Mouse (Mus musculus): ENCODE measurements around the gene Olfr224.
A peak's percentile ranks its signal among the peaks of the same experiment; 100 is the strongest.
"Not testable (repeated sequence)": the region's sequence is repeated elsewhere in the genome, so short reads cannot be mapped to it uniquely, and the experiment has no call there.

The Olfr224 gene

DNA sequence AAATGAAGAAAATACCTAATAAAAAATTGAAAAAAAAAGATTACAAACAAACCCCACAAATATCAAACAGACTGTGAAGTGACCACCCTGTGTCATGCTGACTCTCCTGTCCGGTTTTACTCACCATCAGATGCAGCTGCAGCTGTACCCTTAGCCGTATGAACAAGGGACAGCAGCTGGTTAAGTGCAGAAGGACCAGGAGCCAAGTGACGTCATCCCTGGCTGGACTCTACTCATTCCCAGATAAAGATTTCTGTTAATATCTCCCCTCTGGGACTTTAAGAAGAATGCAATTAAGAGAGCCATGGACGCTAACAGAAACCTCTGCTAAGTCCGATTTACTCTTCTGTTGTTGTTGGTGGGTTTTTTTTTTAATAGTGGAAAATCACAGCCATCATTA is at the start of gene Olfr224:
Gene Olfr224, minus strand, starts transcription at position 149 of the 400 bp plus-strand sequence.
- no peak for DNase-seq (ENCODE audit: low spot score)

GRCm38 (mm10) chr11:58618793-58619192 is 48.4 kb upstream of the Olfr224 start:
- DNase-seq (ENCODE audit: low spot score): no peak

GRCm38 (mm10) chr11:58618369-58618768 is 48.0 kb upstream of the Olfr224 start:
- DNase-seq (ENCODE audit: low spot score): no peak

DNA sequence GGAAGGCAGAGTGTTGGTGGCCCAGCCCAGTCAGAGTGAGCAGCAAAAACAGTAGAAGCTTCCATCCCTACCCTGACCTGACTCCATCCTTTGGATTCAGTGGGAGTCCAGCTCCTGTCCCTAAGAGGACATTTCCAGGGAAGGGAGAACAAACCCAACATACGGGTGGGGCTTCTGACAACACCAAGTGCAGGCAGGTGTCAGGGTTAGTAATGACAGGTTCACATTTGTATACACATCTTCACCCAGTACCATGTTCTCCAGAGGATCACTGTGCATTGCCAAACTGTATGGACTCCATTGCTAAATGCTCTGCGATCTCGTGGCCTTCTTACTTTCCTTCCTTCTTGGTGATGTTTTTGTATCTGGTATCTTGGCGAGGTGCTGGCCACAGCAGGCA is 45.6 kb upstream of the Olfr224 start, which contains the start of gene 2210407C18Rik:
Gene 2210407C18Rik, minus strand, starts transcription at position 101 of the 400 bp plus-strand sequence.
- DNase-seq (ENCODE audit: low spot score): no peak

DNA sequence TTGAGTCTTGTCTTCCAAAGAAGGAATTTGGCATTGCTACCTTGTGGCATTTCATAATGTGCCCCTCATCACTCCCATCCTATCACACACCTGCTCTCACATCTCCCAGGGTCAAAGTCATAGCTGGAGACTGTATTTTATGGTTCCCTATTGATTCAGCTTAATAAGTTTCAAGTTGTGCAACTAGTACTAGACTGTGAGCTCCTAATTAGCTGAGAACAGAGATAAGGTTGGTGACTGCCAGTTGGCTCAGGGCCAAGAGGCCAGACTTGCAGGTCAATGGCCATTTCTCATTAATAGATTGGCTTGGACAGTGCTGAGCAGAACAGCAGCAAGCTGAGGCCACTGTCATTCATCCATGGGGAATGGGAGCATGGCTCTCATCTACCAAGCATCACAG is 44.2 kb upstream of the Olfr224 start:
- no peak for DNase-seq (ENCODE audit: low spot score)

DNA sequence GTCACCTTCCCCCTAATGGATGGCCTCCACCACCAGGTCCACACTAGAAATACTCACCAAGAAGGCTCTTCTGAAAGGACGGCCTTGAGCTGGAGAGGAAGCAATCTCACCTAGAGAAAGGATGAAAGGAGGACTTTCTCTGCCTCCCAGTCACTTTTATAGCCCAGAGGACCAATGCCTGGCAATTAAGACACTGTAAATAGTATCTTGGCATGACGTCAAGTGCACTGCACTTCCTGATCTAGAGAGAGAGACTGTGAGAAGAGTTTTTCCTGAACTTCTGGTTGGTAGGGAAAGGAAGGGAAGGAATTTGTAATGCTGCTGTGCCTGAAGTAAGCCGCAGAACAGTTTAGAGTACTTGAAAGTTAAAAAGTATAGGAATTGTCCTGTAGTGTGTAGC is 43.0 kb upstream of the Olfr224 start:
- DNase-seq (ENCODE audit: low spot score): no peak

DNA sequence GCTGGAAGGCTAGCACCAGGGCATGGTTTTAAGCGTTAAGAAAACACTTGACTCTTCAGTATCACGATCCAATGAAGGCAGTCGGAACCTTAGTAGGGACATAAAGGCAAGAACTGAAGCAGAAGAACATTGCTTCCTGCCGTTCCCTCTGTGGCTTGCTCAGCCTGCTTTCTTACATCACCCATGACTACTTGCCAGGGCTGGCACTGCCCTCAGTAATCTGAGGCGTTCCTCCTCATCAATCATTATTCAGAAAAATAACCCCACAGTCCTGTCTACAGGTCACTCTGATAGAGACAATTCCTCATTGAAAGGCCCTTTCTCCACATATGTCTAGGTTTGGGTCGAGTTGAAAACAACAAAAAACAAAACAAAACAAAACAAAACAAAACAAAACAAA is 36.7 kb upstream of the Olfr224 start:
- no peak for DNase-seq (ENCODE audit: low spot score)

DNA sequence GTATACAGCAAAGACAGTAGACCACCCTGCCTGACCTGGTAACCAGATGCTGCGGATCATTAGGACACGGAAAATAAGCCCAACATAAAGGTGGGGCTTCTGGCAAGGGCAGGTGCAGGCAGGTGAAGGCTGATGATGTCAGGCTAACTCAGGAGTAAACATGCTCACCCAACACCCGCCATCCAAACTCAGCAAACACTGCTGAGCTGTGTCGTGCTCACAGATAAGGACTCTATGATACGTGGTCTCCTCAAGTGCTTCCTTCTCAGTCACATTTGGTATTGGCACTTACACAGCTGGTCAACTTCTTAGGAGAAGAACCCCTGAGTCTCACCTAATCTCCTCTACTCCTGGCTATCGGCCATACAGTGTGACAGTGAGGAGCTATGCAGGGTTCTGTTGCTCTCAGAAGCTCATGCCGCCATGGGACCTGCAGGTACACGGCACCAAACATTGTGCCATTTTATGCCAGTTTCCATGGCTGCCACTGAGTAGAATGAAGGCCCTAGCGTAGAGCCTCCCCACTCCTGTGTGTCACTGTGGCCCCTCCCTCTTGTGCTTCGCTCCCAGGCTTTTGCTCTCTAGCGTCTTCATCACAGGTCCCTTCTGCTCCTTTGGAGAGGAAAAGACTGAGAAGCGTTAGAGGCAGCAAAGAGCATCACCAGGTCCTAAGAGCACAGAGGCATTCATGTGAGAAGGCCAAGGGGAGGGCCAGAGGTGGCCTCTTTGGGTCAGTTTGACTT is 36.0 kb upstream of the Olfr224 start:
- no peak for DNase-seq (ENCODE audit: low spot score)

DNA sequence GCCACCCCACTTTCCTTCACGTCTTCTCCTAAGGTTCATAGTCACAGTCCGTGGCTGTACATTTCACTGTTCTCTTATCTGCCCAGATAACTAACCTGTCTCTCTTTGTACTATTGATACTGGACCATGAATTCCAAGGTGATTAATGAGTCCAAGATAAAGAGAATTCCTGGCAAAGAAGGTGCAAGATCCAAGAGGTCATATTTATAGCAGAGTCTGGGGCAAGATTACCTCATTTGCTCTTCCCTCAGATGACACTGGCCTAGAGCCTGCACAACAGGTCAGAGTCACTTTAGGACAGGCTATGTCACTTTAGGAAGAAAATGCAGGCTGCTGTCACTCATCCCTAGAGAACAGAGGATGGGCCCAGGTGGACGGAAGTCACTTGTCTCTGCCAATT is 34.9 kb upstream of the Olfr224 start:
- no peak for DNase-seq (ENCODE audit: low spot score)

DNA sequence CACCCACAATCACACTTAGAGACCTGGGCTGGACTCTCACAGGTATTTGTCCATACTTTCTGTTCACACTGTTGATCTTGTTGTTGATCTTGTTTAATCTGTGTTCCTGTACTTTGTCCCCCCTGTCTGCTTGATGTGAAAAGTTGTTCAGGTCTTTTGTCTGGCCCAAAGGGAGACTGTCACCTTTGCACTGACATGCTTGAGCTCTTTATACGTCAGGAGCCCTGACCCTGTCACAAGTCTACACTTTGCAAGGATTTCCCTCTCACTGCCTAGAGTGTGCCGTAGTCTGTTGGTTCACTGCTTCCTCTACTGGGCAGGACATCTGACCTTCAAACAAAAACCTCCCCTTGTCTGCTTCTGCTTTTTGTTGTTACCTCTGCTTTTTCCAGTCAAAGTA is 34.3 kb upstream of the Olfr224 start:
- DNase-seq (ENCODE audit: low spot score): no peak

- no peak for DNase-seq (ENCODE audit: low spot score)
Observed at GRCm38 (mm10) chr11:58602800-58603560, 32.6 kb upstream of the Olfr224 start.

GRCm38 (mm10) chr11:58602062-58602461 is 31.7 kb upstream of the Olfr224 start:
- no peak for DNase-seq (ENCODE audit: low spot score)

DNA sequence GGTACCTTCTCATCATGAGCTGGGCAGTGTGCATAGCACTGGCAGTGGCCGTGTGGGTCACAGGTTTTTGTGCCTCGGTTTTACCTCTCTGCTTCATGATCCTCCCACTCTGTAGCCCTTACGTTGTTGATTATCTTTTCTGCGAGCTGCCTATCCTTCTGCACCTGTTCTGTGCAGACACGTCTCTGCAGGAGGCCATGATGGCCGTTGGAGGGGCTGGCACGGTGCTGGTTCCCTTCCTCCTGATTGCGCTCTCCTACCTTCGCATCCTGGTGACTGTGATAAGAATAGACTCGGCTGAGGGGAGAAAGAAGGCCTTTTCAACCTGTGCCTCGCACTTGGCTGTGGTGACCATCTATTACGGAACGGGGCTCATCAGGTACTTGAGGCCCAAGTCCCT is 27.5 kb upstream of the Olfr224 start:
- DNase-seq (ENCODE audit: low spot score): no peak

- no peak for DNase-seq (ENCODE audit: low spot score)
Observed at GRCm38 (mm10) chr11:58594814-58595213, 24.5 kb upstream of the Olfr224 start, which contains the start of gene Olfr324. TSS of gene Olfr324 (plus strand) at chr11:58595114.

DNA sequence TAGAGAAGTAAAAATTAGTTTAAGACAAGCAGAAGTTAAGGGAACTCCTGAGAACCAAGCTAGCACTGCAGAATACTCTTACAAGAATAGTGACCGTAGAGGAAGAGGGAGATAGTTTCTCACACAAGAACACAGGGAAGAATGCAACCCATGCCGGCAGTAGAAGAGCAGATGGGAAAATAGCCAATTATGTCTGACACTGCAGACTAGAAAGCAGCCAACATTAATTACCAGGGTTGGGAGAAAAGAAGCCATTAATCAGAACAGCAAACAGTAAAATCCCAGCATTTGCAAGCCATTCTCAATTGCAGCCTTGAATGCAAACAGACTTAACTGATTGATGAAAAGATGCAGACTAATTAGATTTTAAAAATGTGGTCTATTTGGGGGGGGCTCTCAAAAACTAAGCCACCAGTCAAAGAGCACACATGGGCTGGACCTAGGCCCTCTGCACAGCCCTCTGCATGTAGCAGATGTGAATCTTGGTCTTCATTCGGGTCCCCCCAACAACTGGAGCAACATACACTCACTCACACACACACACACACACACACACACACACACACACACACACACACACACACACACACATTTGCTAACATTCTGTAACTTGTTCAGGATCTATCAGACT is 18.4 kb upstream of the Olfr224 start:
- DNase-seq (ENCODE audit: low spot score): no peak

DNA sequence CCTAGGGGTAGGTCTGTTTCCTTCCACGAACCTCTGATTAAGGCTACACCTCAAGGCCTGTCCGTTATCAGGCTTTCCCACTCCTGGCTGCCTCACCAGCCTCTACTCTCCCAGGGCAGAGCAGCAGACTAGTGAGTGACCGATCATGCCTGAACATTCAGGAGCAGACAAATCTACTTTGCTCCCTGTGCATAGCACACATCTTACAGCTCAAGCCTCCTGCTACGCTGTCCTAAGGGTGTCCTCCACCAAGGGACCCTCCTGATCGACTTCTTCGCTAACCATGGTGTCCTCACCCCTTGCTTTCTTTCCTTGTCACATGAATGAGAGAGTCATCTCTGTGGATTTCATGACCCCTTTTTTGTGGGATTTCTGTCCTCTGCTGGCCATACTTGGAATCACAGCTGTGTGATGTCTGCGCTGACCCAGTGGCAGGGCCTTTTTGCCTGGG is 17.6 kb upstream of the Olfr224 start:
- DNase-seq (ENCODE audit: low spot score): no peak

GRCm38 (mm10) chr11:58578636-58579035 is 8.3 kb upstream of the Olfr224 start:
- DNase-seq (ENCODE audit: low spot score): no peak

DNA sequence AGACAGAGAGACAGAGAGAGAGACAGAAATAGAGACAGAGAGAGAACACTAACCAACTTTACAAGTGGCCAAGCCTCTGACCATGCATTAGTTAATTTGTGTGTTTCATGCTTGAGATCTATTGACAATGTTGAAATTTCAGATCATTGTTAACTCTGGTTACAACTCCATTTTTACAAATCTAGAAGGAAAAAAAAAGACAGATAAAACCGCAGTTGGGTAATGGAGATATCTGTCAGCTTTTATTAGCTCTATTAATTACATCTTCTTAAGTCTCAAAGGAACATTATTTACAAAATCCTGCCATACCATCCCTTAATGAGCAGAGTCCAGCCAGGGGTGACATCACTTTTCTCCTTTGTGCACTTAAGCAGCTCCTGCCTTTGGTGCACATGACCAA is 7.1 kb upstream of the Olfr224 start, which contains the start of gene Olfr325:
Gene Olfr325, plus strand, starts transcription at position 301 of the 400 bp plus-strand sequence.
- no peak for DNase-seq (ENCODE audit: low spot score)

GRCm38 (mm10) chr11:58555536-58555935 is 14.8 kb downstream of the Olfr224 start, which contains the start of gene Olfr328:
TSS of gene Olfr328 (minus strand) at chr11:58555636.
- no peak for DNase-seq (ENCODE audit: low spot score)

DNA sequence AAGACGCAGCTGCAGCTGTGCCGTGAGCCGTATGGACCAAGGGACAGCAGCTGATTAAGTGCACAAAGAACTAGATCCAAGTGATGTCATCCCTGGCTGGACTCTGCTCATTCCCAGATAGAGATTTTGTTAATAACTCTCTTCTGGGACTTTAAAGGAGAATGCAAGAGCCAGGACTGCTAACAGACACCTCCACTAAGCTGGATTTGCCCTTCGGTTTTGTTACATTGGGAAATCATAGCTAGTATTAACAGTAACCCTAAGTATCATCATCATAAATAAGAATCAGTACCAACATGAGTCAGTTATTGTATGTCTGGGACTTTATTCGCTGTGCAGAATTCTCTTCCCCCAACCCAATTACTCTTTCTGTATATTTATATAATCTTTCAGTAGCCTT is 24.0 kb downstream of the Olfr224 start, which contains the start of gene Olfr329-ps:
Gene Olfr329-ps, minus strand, starts transcription at position 101 of the 400 bp plus-strand sequence.
- no peak for DNase-seq (ENCODE audit: low spot score)

GRCm38 (mm10) chr11:58534736-58535135 is 35.6 kb downstream of the Olfr224 start, which contains the start of gene Olfr330:
TSS of gene Olfr330 (minus strand) at chr11:58534836.
- DNase-seq (ENCODE audit: low spot score): not testable (repeated sequence)

DNA sequence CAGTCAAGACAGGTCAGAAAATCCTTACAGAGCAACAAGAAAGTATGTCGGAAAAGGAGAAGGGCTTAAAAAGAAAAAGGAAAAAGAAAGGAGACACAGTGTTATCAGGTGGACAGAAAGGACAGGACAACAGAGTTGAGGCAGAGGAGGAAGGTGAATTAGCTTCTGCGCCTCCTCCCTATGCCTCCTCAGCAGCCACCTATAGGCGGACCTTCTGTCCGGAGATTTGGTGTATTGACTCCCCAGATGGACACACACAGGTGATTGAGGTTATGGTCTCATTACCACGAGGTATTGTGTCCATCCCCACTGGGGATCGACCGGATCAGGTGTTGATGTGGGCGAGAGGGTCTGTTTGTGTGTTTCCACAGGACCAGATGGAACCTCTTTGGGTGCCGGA is 50.6 kb downstream of the Olfr224 start:
- peak; percentile 19 for DNase-seq (ENCODE audit: low spot score)
